Mouse (Mus musculus) left cerebral cortex, postnatal 10 days (tissue): ENCODE measurements around the gene Arhgap15. TPM values are rescaled to one million over a fixed set of nuclear protein-coding genes. Genes with fewer than 3 reads are reported as not detected.

Experiments
- DNase-seq, 2 experiments: peaks; one replicate each; pipeline ENCODE4 v3.0.0; 2021 to 2022; ENCODE audit warnings: low spot score in 2 of 2, mixed read lengths in 1 of 2; ENCODE audit errors: extremely low spot score in 1 of 2
- intact Hi-C: fragments of 180-260 bp; cut with DNase I; formaldehyde crosslinking; loops from one replicate; pipeline ENCODE4 v1.15.1; 2025
- total RNA-seq, 2 experiments: library from RNA; stranded (reverse); gene quantifications; 2 replicates each; pipeline ENCODE4 v1.2.3; 2021

Gene Arhgap15
- total RNA-seq, 2 experiments from 2014 or later: 6.3 to 6.9 TPM

DNA sequence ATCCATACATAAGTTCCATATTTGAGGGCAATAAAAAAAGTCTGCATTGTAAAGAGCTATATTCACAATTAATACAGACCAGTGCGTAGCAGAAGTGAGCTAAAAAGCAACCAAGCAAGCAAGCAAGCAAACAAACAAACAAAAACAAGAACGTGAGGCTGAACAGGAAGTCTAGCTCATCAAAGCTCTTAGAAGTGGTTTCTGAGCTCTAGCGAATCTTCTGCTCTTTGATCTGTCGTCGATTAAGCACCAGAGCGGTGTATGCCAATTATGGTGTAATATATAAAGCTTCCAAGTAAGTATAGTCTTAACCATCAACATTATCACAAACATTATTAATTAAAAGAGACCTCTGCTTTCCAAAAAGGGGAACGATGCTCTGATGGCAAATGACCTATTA is 243.9 kb downstream of the Arhgap15 start:
- intact Hi-C loops: loop anchor here (5.0 kb wide), 1 partner anchor 1105 kb away; no protein-coding TSS in a partner anchor
- no peak for DNase-seq

DNA sequence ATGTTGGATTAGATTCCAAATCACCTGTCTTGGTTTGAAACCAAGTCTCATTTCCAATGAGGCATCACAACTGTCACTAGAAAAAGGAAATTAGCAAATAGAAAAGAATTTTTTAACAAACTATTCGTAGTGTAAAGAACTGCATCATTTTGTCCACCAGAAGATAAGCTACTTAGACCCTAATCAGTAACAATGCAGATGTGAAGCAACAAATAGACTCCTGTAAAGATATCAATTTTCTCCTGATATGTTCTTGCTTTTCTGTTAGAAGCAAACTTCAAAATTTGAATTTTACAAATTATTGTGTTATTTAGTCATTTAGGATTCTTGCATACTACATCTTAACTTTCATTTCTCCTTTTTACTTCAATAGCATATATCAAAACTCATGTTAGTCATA is 253.8 kb downstream of the Arhgap15 start:
- intact Hi-C loops: no loop called here
- DNase-seq: no peak

DNA sequence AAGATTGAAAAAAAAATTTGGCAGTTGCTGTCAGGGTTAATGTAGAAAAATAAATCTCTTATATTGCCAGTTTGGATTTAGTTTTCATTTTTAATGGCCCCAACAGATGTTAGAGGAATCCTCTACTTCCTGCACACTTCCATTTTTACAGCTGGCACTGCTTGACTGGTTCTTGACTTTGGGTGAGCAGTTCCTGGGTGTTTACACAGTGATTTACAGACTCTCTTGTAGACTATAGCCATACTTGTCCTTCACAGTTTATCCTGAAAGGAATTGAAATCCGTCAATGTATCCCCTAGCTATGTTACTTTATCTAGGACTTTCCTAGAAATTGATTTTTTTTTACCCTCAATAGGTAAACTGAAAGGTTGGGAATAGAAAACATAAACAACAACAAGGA is 261.6 kb downstream of the Arhgap15 start:
- intact Hi-C loops: no loop called here
- no peak for DNase-seq

DNA sequence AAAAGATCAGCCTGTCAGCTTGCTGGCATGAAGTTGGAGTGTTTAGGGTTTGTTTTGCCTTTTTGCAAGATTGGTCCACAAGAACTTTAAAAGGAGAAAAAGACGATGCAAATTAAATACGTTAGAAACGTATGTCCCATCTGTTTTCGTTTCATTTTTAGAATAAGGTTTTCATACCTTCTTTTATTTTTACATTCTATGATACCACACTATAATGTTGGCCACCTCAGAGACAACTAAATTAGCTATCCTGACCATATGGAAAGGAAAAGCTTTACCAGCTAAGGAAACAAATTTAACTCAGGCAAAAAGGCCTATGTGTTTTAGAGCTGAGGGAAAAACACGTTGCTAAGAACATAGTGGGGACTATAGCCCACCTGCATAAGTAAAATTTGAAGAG is 264.8 kb downstream of the Arhgap15 start:
- intact Hi-C loops: no loop called here
- no peak for DNase-seq

DNA sequence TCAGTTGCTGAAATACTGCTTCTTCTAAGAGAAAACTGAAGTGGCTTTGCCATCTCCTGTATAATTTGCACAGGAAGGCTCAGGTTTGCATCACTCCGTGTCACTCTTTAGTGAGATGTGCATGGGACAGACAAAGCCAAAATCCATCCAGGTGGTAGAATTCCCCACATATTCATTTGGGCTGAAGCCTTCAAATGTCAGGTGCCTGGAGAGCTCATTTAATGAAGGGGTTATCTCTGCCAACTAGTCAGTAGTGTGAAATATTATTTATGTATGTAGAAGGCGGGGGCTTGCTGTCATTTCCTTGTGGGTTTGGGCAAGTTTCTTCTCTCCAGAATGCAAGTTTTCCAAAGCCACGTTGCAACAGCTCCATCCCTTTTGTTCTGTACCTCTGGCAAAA is 268.1 kb downstream of the Arhgap15 start:
- intact Hi-C loops: no loop called here
- DNase-seq: no peak

DNA sequence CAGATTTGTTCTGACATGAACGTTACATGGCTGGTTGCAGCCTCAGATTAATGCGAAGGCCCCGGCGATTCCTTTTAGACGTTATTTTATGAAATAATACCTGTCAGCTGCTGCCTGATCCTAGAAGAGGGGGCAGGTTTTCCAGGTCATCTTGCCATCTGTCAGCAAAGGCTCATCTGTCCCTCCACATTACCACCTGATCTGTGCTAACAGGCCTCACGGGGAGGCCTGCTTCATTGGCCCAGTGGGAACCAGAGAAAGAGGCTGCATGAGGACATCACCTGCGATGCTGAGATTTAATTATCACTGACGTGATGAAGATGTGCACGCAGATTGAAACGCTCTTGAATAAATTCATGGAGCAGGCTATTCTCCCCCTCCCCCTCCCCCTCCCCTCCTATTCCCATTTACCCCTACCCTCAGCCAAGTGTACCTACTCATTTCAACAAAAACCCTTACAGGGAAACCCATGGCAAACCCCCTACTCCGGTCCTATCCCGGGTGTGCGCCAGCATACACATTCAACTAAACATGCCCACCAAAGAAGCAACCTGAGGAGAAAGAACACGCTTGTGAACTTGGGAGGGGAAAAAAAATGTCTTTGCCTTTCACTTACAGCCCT is 268.9 kb downstream of the Arhgap15 start:
- no peak for DNase-seq
- intact Hi-C loops: no loop called here

DNA sequence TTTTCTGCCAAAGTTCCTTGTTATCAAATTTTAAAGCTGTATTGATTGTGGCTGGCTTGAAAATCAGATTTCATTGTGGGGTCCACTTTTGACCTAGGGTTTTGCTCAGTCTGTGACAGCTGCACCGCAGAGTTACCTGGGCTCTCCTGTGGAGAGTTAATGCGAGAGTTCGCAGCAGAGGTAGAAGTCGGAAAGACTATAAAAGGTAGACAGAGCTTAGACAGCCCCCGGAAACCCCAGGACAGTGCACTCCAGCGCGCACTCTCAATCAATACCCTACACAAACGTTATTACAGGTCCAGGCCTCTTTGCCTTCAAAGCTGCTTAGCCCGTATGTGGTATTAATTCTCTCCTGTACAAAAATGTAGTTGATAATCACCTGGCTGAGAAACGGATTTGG is 269.4 kb downstream of the Arhgap15 start:
- DNase-seq: no peak
- intact Hi-C loops: no loop called here

DNA sequence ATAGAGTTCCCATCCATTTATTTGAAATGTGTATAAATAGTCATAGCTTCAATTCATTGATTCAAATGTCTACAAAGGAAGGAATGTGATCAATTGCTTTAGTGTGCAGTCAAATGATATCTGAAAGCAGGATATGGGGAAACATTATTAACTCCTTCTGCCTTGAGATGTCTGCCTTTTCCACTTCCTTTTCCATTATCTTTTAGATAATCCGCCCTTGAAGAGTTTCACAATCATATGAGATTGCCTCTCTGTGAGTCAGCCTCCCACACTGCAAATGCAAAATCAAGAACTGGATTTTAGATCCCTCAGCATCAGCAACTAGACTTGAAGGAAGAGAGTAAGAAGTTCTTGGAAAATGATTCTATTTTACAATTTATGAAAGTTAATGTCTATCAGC is 276.1 kb downstream of the Arhgap15 start:
- intact Hi-C loops: no loop called here

DNA sequence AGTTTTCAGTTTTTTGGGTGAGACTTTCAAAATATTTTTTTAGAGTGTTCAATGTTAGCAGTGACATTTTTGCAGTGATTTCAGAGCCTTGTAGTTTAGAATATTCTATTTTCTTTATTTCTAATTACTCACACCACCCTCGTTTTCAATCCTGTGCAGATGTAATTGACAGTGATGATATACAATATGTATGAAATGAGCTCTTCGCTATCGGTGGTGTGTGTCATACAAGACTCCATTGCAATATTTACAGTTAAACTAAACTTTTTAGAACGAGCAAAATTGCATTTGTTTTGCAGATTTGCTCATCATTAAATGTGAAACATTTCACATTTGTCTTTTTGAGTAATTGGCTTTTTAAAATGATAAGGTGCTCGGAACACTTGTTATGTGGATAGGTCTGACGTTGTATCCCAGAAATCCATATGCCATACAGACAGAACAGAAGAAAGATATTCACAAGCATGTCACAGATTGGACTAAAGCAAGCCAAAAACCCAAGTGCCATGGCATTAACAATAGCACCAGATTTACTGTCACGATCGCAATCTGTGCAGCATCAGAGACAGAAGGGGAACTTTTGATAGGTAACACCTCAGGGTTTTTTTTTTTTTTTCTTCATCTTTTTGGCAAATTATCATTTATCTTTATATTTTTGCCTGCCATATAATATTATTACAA is 280.6 kb downstream of the Arhgap15 start:
- intact Hi-C loops: no loop called here
- peak in 1 of 2 experiments; percentile 43 for DNase-seq

More for the DNA sequence above, 276.1 kb downstream of the Arhgap15 start:
- no peak for DNase-seq

DNA sequence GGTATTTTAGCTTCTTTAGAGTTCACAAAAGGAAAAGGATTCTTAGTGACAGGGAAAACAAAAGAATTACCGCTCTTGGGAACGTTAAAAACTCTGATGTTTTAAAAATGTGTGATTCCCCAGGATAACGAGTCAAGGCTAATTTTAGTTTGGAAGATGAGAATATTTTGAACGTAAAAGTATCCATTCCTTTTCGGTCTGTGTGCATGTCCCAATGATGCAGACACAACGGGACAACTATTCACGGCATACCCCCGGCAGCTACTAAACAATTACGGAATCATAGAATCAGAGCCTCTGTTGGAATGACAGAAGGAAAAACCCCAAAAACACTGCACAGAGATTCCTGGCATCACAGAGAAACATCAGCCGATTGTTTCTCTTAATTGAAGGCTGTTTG is 281.2 kb downstream of the Arhgap15 start:
- intact Hi-C loops: no loop called here
- DNase-seq: no peak

DNA sequence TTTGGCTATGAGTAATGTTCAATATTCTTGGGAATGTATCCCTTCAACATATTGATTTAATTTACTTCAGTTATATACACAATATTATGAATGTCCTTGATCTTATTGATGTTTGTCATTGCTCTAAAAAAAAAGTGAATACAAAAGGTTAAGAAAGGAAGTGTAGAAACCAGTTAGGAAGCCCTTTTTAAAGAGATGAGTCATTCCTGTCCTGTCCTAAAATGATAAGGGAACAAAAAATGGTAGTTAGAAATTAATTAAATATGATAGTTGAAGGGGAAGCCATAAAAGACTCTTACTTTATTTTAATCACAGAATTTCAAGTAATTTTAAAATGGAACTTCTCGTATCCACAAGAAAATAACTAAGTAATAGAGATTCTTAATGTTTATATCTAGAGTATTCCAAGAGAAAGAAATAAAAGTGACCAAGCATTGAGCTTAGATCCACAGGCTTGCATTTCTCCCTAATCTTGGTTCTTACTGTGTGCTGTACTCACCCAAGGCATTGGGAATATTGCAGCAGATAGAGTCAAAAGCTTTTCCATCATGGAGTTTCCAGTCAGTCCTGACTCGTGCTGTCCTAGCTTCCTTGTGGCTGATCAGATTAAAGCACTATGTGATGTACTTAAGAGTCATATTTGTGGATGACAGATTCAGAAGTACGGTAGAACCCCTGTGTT is 291.0 kb downstream of the Arhgap15 start:
- intact Hi-C loops: no loop called here
- no peak for DNase-seq

DNA sequence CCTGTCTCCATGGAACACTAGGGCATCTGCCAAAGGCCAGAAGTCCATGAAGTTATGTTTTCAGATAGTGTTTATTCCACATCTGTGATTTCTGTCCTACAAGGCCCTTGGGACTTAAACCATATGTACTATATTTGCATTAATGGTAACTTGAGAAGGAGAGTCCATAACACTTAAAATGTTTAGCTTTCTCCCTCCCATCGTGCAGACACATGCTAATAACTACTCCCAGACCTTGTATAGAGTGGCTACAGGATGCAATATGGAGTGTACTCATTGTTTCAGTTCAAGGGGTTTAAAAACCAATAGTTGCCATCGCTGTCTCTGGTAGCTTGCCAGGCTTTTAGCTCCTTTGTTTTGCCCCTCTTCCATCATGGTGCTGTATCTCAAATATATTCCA is 295.5 kb downstream of the Arhgap15 start:
- no peak for DNase-seq
- intact Hi-C loops: no loop called here

DNA sequence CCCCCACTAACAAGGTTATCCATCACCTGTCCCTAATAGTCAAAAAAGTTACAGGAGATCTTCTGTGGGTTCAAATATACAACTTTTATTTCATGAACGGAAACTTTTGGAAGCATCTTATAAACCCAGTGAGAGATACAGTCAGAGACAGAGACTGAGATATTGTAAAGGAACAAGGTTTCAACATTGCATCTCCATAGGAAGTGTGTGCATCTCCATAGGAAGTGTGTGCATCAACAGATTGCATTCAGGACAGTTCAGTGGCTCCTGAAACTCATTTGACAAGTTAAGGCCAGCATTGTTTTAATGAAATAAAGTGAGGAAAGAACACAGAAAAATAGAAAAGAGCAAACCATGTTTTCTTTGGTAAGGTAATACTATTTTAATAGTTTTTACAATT is 296.0 kb downstream of the Arhgap15 start:
- no peak for DNase-seq
- intact Hi-C loops: no loop called here

DNA sequence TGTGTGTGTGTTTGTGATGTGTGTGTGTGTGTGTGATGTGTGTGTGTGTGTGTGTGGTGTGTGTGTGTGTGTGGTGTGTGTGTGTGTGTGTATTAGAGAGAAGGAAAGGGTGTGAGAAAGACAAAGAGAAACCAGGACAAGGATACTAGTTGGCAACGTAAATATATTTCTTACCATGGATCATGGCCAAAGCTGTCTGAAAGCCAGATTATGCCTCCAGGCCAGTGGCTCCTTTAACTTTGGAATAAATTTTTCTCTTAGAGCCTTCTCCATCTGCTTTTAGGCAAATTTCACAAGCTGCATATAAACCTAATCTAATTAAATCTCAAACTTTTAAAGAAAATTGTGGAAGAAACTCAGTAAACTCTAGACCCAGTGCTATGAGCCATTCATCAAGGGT is 296.6 kb downstream of the Arhgap15 start:
- intact Hi-C loops: no loop called here

DNA sequence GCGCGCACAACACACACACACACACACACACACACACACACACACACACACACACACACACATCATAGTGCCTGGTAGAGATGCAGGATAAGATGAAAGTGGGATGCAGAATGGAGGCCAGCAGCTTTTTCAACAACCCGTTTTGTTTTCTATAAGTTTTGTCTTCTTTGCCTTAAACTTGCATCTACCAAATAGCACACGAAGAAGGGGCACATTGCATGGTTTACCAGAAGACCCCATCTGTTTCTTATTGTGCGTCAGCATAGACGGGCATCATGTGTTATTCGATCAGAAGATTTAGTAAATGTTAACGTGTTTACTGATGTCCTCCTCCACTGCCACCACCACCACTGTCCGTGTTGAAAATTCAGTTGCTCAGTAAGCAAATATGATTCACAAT is 311.7 kb downstream of the Arhgap15 start:
- intact Hi-C loops: no loop called here
- DNase-seq: no peak

More for the DNA sequence above, 296.6 kb downstream of the Arhgap15 start:
- DNase-seq: no peak

DNA sequence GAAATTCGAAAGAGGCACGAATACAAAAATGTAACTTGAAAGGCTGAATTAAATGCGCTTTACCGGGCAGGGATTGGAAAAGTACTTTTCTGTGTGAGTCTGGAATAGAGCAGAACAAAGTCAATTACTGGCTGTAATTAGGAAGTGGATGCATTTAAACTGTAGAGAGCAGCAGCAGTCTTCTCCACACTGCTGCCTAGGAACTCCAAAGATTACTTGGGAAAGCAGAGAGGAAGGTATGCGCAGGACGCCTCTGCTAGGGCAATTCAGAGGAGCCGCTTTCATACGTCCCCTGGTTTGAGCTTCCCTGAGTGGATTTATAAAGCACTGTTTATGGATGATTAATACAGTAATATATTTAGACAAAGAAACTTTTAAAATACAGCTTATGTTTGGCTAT is 312.1 kb downstream of the Arhgap15 start:
- peak in 1 of 2 experiments; percentile 36 for DNase-seq
- intact Hi-C loops: no loop called here

DNA sequence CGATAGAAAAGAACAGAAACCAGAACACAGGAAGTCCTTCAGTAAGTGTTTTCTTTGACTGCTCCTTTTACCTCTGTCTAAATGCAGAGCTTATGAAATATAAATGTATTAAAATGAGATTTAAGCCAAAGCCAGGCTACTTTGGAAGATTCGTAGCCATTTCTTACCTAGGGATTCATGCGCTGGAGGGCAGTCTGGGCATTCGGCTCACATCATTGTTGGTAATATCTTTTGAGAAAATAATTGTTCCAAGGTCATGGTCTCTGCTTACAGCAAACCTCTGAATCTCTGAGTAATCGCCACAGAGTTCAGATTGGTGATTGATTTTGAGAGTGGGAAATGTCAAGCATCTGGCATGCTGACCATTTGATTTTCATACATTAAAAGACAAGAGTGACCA is 316.4 kb downstream of the Arhgap15 start:
- intact Hi-C loops: no loop called here
- DNase-seq: no peak

DNA sequence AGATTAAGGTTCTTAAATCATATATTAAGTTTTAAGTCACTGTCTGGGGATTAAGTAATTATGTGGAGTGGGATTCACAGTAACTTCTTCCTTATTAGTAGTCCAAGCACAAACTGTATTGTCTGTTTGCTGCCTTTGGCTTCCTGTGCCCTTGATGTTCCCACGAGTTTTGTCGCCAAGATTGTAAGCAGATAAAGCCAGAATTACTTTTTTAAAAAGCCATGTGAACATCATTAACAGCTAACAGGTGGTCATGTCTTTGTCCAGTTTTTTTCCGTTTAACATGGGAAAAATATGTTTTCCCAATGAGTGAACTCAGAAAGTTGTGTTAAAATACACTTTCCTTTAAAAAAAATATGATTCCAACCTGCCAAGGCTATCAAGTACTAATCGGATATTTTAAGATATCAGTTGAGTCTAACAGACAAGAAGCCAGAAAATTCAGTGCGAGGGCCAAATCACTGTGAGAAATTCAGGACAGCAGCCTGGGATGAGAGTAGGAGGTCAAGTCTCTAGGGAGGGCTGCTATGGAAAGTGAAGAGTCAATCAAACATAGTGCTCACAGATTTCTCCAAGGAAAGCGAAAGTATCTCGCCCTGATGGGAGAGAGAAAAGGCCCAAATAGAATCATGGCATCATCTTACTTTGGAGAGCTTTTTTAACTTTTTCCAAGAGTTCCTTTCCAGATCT is 319.7 kb downstream of the Arhgap15 start:
- DNase-seq: no peak
- intact Hi-C loops: no loop called here

DNA sequence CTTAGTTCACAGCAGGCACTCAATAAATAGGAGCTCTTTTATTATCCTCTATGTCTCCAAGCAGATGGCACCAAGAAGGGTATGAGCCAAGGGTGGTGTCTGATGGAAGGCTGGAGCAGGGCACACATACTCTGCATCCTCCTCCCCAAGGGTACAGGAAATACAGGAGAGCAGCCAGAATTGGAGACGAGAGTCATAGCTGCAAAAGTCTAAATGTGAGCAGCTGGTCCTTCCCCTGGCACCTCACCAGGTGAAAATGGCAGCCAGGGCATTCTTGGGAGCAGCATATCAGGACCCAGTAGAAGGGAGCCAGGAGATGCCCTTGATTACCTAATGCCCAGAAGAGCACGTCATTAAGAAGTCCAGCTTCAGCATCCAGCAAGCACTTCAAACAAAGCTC is 320.3 kb downstream of the Arhgap15 start:
- intact Hi-C loops: no loop called here
- peak in 1 of 2 experiments; percentile 16 for DNase-seq

DNA sequence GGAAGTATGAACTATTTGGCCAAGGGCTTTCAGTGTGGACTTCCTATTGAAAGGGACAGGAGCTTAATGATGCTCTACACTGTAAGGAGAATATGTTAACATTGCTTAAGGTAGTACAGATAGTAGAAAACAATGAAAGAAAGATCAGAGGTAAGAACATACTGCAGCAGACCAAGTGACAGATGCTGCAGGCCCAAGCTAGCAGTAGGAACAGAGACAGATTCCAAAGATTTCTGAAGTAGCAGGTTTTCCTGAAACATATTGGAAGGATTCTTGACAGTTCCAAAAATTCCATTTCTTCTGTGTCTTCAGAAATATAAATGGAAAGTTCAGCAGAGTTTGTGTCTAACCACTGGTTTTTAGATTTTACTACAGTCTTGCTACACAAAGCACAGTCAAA is 327.9 kb downstream of the Arhgap15 start:
- intact Hi-C loops: no loop called here

More for the DNA sequence above, 327.9 kb downstream of the Arhgap15 start:
- DNase-seq: no peak
